ENCODE assay signal across 14 mouse cellular contexts in the genomic region with DNA sequence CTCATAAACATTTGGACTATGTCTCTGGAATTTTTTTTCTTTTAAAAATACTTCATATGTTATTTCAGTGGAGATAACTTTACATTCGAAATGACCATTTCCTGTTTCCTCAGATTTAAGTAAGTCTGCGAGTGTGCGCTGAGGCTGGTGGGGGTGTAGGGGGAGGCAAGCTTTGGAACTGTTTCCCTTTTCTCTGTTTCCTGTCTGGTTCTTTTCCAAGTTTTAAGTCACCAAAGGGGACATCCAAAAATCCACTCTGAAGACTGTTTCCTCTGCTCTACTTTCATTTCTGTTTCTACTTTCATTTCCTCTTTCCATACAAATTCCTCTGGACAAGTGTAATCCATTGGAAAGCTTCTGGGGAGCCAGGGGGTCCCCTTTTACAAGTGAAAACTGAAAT. TPM values are rescaled to one million over a fixed set of nuclear protein-coding genes. Genes with fewer than 3 reads are reported as not detected.
DNase-seq lines count a peak whose midpoint lies in the region; TF ChIP-seq lines count a peak whose summit lies in the region.
"Had no signal": no experiment of that assay in that cellular context is flagged by ENCODE, and none has a peak within 500 bp of the region (broad histone marks: within the 10 kb centered on the region; RNA-seq: fewer than 3 reads in every experiment).

No protein-coding gene starts in this region.

- H3K4me1 ChIP-seq in kidney, adult 2 months (ENCODE audit: control insufficient read depth, insufficient read depth, low read length) = no peaks in the 10 kb centered on the region
- no peaks in the 10 kb centered on the region; the same call in 1 of the 2 replicates for H3K4me1 ChIP-seq in heart, embryonic 10.5 days
- H3K4me1 ChIP-seq in megakaryocyte, embryonic 14.5 days = peaks cover 16% of the 10 kb centered on the region
- H3K4me1 ChIP-seq: liver, embryonic 15.5 days had no signal

- H3K27me3 ChIP-seq in kidney, adult 2 months (replicated peaks; ENCODE audit: control insufficient read depth, insufficient read depth, low read length) = no peaks in the 10 kb centered on the region
- H3K27me3 ChIP-seq in heart, embryonic 10.5 days (ENCODE audit: insufficient read depth, poor library complexity, severe bottlenecking) = no peaks in the 10 kb centered on the region
- peaks cover 4% of the 10 kb centered on the region for H3K27me3 ChIP-seq in megakaryocyte, embryonic 14.5 days (replicated peaks)
- H3K27me3 ChIP-seq: liver, embryonic 15.5 days; neural tube, embryonic 13.5 days had no signal

- H3K27ac ChIP-seq in kidney, adult 2 months (ENCODE audit: insufficient read depth, low read depth, low read length) = no peak overlapping the region
- H3K27ac ChIP-seq in heart, embryonic 10.5 days = peak overlapping the region; percentile 59; the same call in 1 of the 2 replicates
- H3K27ac ChIP-seq: hindbrain, embryonic 10.5 days; liver, embryonic 15.5 days; neural tube, embryonic 13.5 days had no signal

- no peak for TF ChIP-seq POLR2A in kidney, adult 2 months (IDR thresholded peaks at IDR 0.05; ENCODE audit: low read depth, low read length)

- H3K36me3 ChIP-seq in kidney, adult 2 months (ENCODE audit: control insufficient read depth, insufficient read depth, low read length) = no peaks in the 10 kb centered on the region
- H3K36me3 ChIP-seq in heart, embryonic 10.5 days = no peaks in the 10 kb centered on the region
- H3K36me3 ChIP-seq in megakaryocyte, embryonic 14.5 days (replicated peaks; ENCODE audit: low read length) = no peaks in the 10 kb centered on the region
- H3K36me3 ChIP-seq: hindbrain, embryonic 10.5 days; liver, embryonic 15.5 days; neural tube, embryonic 13.5 days had no signal

- H3K4me3 ChIP-seq in kidney, adult 2 months (ENCODE audit: insufficient read depth, low read depth, low read length) = no peak overlapping the region
- no peak overlapping the region for H3K4me3 ChIP-seq in heart, embryonic 10.5 days
- peak overlapping the region; percentile 83 for H3K4me3 ChIP-seq in megakaryocyte, embryonic 14.5 days (replicated peaks)
- H3K4me3 ChIP-seq: hindbrain, embryonic 10.5 days; liver, embryonic 15.5 days; neural tube, embryonic 13.5 days had no signal

- no peaks in the 10 kb centered on the region for H3K9me3 ChIP-seq in heart, embryonic 10.5 days
- H3K9me3 ChIP-seq in megakaryocyte, embryonic 14.5 days = no peaks in the 10 kb centered on the region
- H3K9me3 ChIP-seq: hindbrain, embryonic 10.5 days; liver, embryonic 15.5 days; neural tube, embryonic 13.5 days had no signal

- TF ChIP-seq CTCF in kidney, adult 2 months (conservative IDR thresholded peaks at IDR 0.05; ENCODE audit: insufficient read depth, insufficient read length, low read depth, low read length) = no peak

- 52% methylated on average over 3 of the region's 3 CpGs for WGBS in kidney, adult 2 months
- WGBS in heart, embryonic 10.5 days = 58% methylated on average over 3 of the region's 3 CpGs

- DNase-seq in kidney, adult 2 months = peak; percentile 19
- no peak for DNase-seq in kidney, adult 11 months
- no peak for DNase-seq in heart, embryonic 10.5 days (ENCODE audit: low spot score)
- DNase-seq in kidney, postnatal 4 days = peak; percentile 17 to 40
- DNase-seq in left cerebral cortex, postnatal 10 days (ENCODE audit: extremely low spot score in 1 of 2, low spot score in 2 of 2) = no peak
- no peak for DNase-seq in embryo, embryonic 9.5 days (ENCODE audit: extremely low spot score)
- DNase-seq in right cerebral cortex, postnatal 4 days = no peak
- DNase-seq: cerebellum, adult 11-12 months; layer of hippocampus, postnatal 36 days; thymus, postnatal 14 days had no signal

- intact Hi-C loops in left cerebral cortex, postnatal 10 days (cut with DNase I) = no loop called here

RNA-seq across cellular contexts. Expression of gene Otor, which starts 3.4 kb away (rescaled TPM):
- polyA plus RNA-seq in kidney, adult 2 months (2012; rRNA removed) = not detected in 2 replicates
- polyA plus RNA-seq in heart, embryonic 10.5 days (2016; fragmentation: Nextera tagmentation; extraction: Ambion mirVana) = 0.20 and 0.51 TPM in 2 replicates
- not detected in 2 replicates for polyA plus RNA-seq in megakaryocyte, embryonic 14.5 days (2012; ENCODE audit: insufficient read depth, low replicate concordance)
- not detected for total RNA-seq in left cerebral cortex, postnatal 10 days (2021)
- total RNA-seq: layer of hippocampus, postnatal 36 days had no signal
- polyA plus RNA-seq: liver, embryonic 15.5 days had no signal

RNA-seq across cellular contexts. Expression of gene Snrpb2, which starts 18.9 kb away (rescaled TPM):
- 3.4 and 5.3 TPM in 2 replicates for polyA plus RNA-seq in kidney, adult 2 months (2012; rRNA removed)
- polyA plus RNA-seq in heart, embryonic 10.5 days (2016; fragmentation: Nextera tagmentation; extraction: Ambion mirVana) = 46.8 and 63.3 TPM in 2 replicates
- 2.7 TPM in 1 of 2 replicates, not detected in the other for polyA plus RNA-seq in megakaryocyte, embryonic 14.5 days (2012; ENCODE audit: insufficient read depth, low replicate concordance)
- 10 to 100 TPM; 60.1 to 61.3 TPM for total RNA-seq in left cerebral cortex, postnatal 10 days (2021)

Comparison
In these comparisons a context has a peak if more than half of its experiments do, and no peak if none do; other contexts are left out.
1. DNase-seq: peak in kidney, adult 2 months (single experiment) and kidney, postnatal 4 days (2 of 2); none in kidney, adult 11 months (single experiment), heart, embryonic 10.5 days (single experiment), left cerebral cortex, postnatal 10 days (0 of 2), embryo, embryonic 9.5 days (single experiment) and right cerebral cortex, postnatal 4 days (single experiment).